Mouse (Mus musculus): ENCODE measurements around the gene Sptlc2. TPM values are rescaled to one million over a fixed set of nuclear protein-coding genes. Genes with fewer than 3 reads are reported as not detected.
"Not testable (repeated sequence)": the region's sequence is repeated elsewhere in the genome, so short reads cannot be mapped to it uniquely, and the experiment has no call there.

Sptlc2 gene
- polyA plus RNA-seq, 1 experiment: 44.7 TPM

DNA sequence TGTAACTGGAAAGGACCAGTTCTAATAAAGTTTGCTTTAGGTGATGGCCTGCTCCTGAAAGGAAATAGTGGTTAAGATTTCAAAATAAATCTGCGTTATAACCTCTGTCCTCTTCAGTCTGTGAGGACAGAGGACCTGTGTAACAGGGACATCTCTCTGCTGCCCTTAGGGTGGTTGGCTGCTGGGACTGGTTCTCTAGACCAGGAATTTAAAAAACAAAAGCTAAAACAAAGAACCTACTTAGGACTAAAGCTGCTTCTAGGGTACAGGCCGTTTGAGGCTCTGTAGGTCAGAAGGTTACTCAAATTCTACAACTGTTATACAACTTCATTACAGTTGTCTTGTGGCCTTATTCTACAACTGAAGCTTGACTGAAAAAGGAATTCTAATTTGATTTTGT, 75.1 kb downstream of the Sptlc2 start:
- Histone ChIP-seq H3K27me3 (ENCODE audit: control insufficient read depth, insufficient read depth, insufficient read length) (no peaks in the 10 kb centered on the region), H3ac (ENCODE audit: control insufficient read depth, insufficient read length, low read depth) (no peak overlapping the region), H3K79me3 (ENCODE audit: low read depth) (no peaks in the 10 kb centered on the region), H3K4me3 (ENCODE audit: insufficient read depth, poor library complexity, severe bottlenecking) (no peak overlapping the region), H3K79me2 (ENCODE audit: control insufficient read depth, insufficient read depth) (no peaks in the 10 kb centered on the region), H3K36me3 (ENCODE audit: control insufficient read depth, insufficient read depth) (peaks cover 52% of the 10 kb centered on the region)
- no peak for TF ChIP-seq MAX (IDR thresholded peaks at IDR 0.05)
- TF ChIP-seq CTCF (IDR thresholded peaks at IDR 0.05; ENCODE audit: control insufficient read depth, insufficient read depth, insufficient read length): no peak
- TF ChIP-seq MYOD1 (IDR thresholded peaks at IDR 0.05; ENCODE audit: control insufficient read depth, insufficient read length, low read depth): no peak
- TF ChIP-seq MYOG (IDR thresholded peaks at IDR 0.05; ENCODE audit: control insufficient read depth, extremely low read depth, insufficient read length): no peak
- TF ChIP-seq FOSL1 (IDR thresholded peaks at IDR 0.05; ENCODE audit: insufficient read depth, low read length, poor library complexity, severe bottlenecking): no peak

DNA sequence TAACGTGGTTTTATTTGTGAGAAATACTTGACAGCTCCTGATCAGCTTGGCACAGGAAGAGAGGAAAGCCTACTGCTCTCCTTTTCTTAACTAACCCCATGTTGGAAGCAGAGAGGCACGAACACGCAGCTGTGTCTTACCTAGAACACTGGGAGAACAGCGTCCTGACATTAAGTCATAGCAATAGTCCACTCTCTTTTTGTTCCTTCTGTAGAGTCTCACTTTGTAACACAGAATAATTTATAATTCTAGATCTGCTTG, 81.6 kb downstream of the Sptlc2 start:
- H3K79me2 ChIP-seq (ENCODE audit: control insufficient read depth, insufficient read depth); H3K79me3 ChIP-seq (ENCODE audit: low read depth); H3ac ChIP-seq (ENCODE audit: control insufficient read depth, insufficient read length, low read depth); H3K27me3 ChIP-seq (ENCODE audit: control insufficient read depth, insufficient read depth, insufficient read length); H3K4me3 ChIP-seq (ENCODE audit: insufficient read depth, poor library complexity, severe bottlenecking): not testable (repeated sequence)
- H3K36me3 ChIP-seq (ENCODE audit: control insufficient read depth, insufficient read depth): peaks cover 31% of the 10 kb centered on the region

DNA sequence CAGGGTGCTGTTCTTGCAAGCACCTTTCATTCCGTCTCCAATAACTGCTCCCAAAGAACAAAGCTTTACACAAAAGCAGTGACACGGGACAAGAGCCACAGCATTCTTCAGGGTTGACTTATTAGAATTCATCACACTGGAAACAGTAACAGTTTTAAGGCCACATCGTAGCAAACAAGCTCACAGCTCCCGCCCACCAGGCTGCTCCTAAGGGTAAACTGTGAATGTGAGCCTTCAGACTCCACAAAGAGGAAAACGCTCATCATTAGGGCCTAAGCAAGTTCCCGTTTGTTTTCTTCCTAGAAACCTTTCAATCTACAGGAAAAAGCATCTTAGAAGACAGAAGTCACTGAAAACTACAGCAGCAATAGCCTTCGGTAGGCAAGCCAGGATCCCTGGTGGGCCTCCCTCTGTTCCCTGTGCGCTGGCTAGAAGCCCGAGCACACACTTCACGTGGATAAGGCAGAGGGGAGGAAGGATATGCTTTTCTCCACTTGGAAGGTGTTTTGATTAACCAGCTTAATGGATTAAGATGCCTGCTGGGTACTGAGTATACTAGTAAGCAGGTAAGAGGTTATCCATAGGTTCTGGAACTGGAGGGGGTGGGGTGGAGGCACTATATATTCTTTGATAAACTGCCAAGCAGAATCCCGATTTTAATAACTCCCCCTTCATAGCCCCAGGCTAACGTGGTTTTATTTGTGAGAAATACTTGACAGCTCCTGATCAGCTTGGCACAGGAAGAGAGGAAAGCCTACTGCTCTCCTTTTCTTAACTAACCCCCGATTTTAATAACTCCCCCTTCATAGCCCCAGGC, 82.2 kb downstream of the Sptlc2 start:
- Histone ChIP-seq H3K27me3 (ENCODE audit: control insufficient read depth, insufficient read depth, insufficient read length) (no peaks in the 10 kb centered on the region), H3K36me3 (ENCODE audit: control insufficient read depth, insufficient read depth) (peaks cover 30% of the 10 kb centered on the region), H3K79me3 (ENCODE audit: low read depth) (no peaks in the 10 kb centered on the region), H3ac (ENCODE audit: control insufficient read depth, insufficient read length, low read depth) (no peak overlapping the region), H3K79me2 (ENCODE audit: control insufficient read depth, insufficient read depth) (no peaks in the 10 kb centered on the region), H3K4me3 (ENCODE audit: insufficient read depth, poor library complexity, severe bottlenecking) (no peak overlapping the region)
- TF ChIP-seq MYOG (IDR thresholded peaks at IDR 0.05; ENCODE audit: control insufficient read depth, extremely low read depth, insufficient read length) (no peak), CEBPB (IDR thresholded peaks at IDR 0.05; ENCODE audit: low read depth) (no peak), FOSL1 (IDR thresholded peaks at IDR 0.05; ENCODE audit: insufficient read depth, low read length, poor library complexity, severe bottlenecking) (no peak), USF1 (IDR thresholded peaks at IDR 0.05; ENCODE audit: low read depth) (no peak), MYOD1 (IDR thresholded peaks at IDR 0.05; ENCODE audit: control insufficient read depth, insufficient read length, low read depth) (no peak), MAX (IDR thresholded peaks at IDR 0.05) (no peak), CTCF (IDR thresholded peaks at IDR 0.05; ENCODE audit: control insufficient read depth, insufficient read depth, insufficient read length) (no peak)

DNA sequence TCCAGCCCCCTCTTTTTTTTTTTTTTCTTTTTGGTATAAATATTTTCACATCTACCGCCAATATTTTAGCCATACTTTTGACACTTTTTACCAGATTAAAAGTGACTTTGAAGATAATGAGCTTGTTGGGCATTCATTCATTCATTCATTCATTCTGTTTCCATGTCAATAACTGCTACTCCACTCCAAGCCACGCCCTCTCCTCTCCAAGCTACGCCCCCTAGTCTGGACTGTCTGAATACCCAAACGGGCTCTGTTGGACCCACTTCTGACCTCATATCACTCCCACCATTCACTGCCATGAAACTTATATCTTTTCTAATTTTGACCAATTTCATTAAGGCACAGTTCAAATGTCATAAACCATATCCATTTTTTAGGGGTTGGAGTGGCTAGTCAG, 87.0 kb downstream of the Sptlc2 start:
- Histone ChIP-seq H3K27me3 (ENCODE audit: control insufficient read depth, insufficient read depth, insufficient read length) (peaks cover 6% of the 10 kb centered on the region), H3ac (ENCODE audit: control insufficient read depth, insufficient read length, low read depth) (no peak overlapping the region), H3K36me3 (ENCODE audit: control insufficient read depth, insufficient read depth) (no peaks in the 10 kb centered on the region), H3K79me2 (ENCODE audit: control insufficient read depth, insufficient read depth) (no peaks in the 10 kb centered on the region), H3K4me3 (ENCODE audit: insufficient read depth, poor library complexity, severe bottlenecking) (no peak overlapping the region), H3K79me3 (ENCODE audit: low read depth) (no peaks in the 10 kb centered on the region)
- TF ChIP-seq MYOD1 (IDR thresholded peaks at IDR 0.05; ENCODE audit: control insufficient read depth, insufficient read length, low read depth): no peak

DNA sequence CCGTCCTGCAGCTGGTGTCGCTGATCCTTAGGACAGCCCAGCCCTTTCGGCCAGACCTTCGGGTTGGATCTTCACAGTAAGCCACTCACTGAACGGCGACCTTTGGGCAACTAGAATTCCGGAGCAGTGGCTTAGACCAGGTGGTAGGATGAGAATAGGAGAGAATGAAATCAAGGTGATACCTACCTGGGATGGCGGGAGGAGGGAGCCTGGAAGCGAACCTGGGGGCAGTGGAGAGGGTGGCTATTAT, 87.8 kb downstream of the Sptlc2 start:
- Histone ChIP-seq H3K4me3 (ENCODE audit: insufficient read depth, poor library complexity, severe bottlenecking) (no peak overlapping the region), H3K79me3 (ENCODE audit: low read depth) (no peaks in the 10 kb centered on the region), H3K27me3 (ENCODE audit: control insufficient read depth, insufficient read depth, insufficient read length) (peaks cover 6% of the 10 kb centered on the region), H3K79me2 (ENCODE audit: control insufficient read depth, insufficient read depth) (no peaks in the 10 kb centered on the region), H3K36me3 (ENCODE audit: control insufficient read depth, insufficient read depth) (no peaks in the 10 kb centered on the region), H3ac (ENCODE audit: control insufficient read depth, insufficient read length, low read depth) (peak overlapping the region; percentile 59)
- TF ChIP-seq MYOD1 (IDR thresholded peaks at IDR 0.05; ENCODE audit: control insufficient read depth, insufficient read length, low read depth) (no peak), FOSL1 (IDR thresholded peaks at IDR 0.05; ENCODE audit: insufficient read depth, low read length, poor library complexity, severe bottlenecking) (no peak), USF1 (IDR thresholded peaks at IDR 0.05; ENCODE audit: low read depth) (no peak), CEBPB (IDR thresholded peaks at IDR 0.05; ENCODE audit: low read depth) (no peak), CTCF (IDR thresholded peaks at IDR 0.05; ENCODE audit: control insufficient read depth, insufficient read depth, insufficient read length) (no peak), MYOG (IDR thresholded peaks at IDR 0.05; ENCODE audit: control insufficient read depth, extremely low read depth, insufficient read length) (no peak), MAX (IDR thresholded peaks at IDR 0.05) (no peak)

DNA sequence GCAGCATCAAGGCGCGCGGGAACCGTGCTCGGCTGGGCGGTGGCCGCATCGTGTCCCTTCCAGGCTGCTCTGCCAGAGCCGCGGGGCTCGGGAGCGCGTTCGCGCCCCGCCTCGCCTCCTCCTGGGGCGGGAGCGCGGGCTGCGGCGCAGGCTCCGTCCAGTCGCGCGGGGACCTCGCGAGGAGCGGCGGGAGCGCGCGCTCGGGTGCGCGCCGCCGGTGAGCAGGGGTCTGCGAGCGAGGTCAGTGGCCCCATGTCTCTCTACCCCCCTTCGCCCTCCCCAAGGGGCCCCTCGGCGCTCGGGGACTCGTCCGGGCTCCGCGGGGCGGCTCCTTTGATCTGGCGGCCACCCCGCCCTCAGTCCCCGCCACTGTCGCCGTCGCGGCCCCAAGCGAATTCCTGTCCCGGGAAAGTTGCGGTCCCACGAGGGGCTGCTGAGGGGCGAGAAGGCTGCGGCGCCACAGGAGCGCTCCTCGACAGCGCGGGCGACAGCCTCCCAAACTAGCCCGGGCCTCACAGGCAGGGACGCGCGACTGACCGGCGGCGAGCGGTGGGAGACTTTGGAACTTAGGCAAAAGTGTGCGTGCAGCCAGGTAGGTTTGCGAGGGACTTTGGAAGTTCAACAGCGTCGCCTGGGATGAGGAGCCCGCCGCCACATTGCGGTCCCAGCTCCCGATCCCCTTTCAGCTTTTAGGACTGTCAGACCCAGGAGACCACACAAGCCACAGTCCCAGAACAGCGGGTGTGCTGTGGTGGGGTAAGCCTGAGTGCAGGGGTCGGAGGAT, 88.3 kb downstream of the Sptlc2 start, which contains the start of gene Ism2:
Gene Ism2, minus strand, starts transcription at position 49 of the 784 bp plus-strand sequence.
- Histone ChIP-seq H3ac (ENCODE audit: control insufficient read depth, insufficient read length, low read depth) (peak within 1 kb of the TSS; percentile 59), H3K27me3 (ENCODE audit: control insufficient read depth, insufficient read depth, insufficient read length) (peaks cover 6% of the 10 kb centered on the region), H3K36me3 (ENCODE audit: control insufficient read depth, insufficient read depth) (no peaks in the 10 kb centered on the region), H3K79me2 (ENCODE audit: control insufficient read depth, insufficient read depth) (no peaks in the 10 kb centered on the region), H3K4me3 (ENCODE audit: insufficient read depth, poor library complexity, severe bottlenecking) (peak within 1 kb of the TSS; percentile 30), H3K79me3 (ENCODE audit: low read depth) (no peaks in the 10 kb centered on the region)
- TF ChIP-seq CEBPB (IDR thresholded peaks at IDR 0.05; ENCODE audit: low read depth) (no peak), MYOD1 (IDR thresholded peaks at IDR 0.05; ENCODE audit: control insufficient read depth, insufficient read length, low read depth) (no peak), MAX (IDR thresholded peaks at IDR 0.05) (no peak), USF1 (IDR thresholded peaks at IDR 0.05; ENCODE audit: low read depth) (no peak), FOSL1 (IDR thresholded peaks at IDR 0.05; ENCODE audit: insufficient read depth, low read length, poor library complexity, severe bottlenecking) (no peak), CTCF (IDR thresholded peaks at IDR 0.05; ENCODE audit: control insufficient read depth, insufficient read depth, insufficient read length) (no peak), MYOG (IDR thresholded peaks at IDR 0.05; ENCODE audit: control insufficient read depth, extremely low read depth, insufficient read length) (no peak)
